Mouse (Mus musculus) heart, adult 11 months (tissue): Measurements from ENCODE around the gene Etl4.
A peak's percentile ranks its signal among the peaks of the same experiment; 100 is the strongest.
"Not testable (repeated sequence)": the region's sequence is repeated elsewhere in the genome, so short reads cannot be mapped to it uniquely, and the experiment has no call there.

Source experiments
- DNase-seq: peaks from one replicate; pipeline ENCODE4 v3.0.0; 2022

Etl4 gene

DNA sequence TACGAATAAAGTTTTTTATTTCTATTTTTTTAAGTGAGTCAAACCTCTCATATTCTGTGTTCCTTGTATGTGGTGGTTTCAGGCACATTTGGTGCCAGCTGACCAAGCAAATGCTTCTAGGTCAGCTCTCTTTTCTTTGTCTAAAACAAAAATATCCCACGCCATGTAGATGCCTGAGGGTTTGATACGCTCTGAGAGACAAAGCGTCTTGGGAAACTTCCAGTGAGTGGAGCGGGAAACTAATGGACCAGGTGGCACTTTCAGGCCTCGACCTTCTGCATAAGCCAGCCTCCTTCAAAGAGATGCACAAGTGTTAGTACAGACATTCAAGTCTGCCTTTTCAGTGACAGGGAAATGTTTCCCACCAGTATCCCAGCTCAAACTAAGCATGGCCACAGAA, 426.6 kb downstream of the Etl4 start:
- DNase-seq: no peak

DNA sequence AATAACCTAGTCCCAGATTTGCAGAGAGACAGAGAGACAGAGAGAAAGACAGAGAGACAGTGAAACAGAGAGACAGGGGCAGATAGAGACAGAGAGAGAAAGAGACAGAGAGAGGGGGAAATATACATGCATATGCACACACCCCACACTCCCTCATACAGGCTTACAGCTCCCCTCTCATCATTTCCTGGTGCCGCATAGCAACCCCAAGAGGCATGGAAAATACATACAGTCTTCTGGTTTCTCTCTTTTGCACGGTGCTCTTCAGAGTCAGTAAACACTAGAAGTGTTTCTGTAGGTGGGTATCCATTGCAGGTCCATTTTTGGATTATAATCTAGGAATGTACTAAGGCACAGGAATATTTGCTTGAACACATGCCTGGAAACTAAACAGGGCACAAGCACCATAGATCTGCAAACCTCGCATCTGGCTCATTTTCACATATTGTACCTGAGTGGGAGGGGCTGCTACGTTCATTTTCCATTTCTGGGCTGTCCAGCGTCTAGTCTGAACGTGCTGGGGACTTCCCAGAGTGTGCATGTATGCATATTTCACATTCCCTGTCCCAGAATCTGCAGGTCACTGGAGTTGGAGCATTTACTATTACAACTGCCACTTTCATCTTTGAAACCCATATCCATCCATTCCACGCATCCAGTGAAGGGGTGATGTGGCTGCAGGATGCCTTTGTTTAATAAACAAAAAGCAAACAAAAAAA, 429.6 kb downstream of the Etl4 start:
- no peak for DNase-seq

DNA sequence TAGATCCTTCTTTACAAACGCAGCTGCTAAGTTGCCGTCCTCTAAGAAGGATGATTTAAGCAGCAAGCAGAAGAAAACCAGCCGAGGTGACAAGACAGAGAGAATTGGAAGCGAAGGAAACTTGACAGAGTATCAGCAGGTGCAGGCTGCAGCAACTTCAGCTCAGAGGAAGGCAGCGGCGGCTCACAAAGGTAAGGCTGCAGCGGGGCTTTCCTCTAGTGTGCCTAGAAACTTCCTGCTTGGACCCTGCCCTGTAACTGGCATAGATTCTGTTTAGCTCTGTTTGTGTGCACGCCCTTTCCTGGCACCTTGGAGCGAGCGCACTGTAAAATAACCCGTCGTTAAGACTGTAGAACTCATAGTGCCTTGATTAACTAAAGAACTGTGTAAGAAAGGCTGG, 430.3 kb downstream of the Etl4 start:
- DNase-seq: no peak

DNA sequence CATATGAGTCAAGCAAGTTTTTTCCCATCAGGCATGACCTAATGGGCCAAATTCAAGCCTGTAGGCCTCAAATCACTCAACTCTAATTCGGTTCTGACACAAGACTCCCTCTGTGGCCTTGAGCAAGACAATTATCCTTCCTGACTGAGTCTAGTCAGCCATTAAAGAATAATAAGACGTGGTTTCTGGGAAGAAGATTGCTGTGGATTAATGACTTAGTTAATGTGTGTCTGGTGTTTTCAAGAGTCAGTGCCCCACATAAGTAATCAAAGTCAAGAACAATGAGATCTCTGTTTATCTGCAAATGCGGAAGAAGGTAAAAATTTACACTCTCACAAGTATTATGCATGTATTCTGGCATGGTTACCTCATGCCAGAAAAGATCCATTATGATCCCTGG, 437.3 kb downstream of the Etl4 start:
- no peak for DNase-seq

DNA sequence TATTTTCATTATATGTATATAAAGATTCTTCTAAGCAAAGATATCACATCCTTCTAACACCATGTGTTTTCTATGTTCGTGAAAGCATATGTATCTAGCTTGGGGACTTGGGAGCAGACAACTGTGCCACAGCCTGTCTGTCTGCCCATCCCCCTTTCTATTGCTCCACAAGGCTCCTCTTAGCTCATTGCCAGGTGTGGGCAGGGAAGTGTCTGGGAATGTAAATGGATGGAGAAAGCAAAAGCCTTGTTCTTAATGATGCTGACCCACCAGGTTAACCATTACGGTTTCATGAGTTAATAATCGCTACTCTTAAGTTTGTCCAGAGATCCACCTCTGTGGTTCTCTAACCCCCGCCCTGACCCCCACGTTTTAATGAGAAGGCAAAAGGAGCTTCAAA, 439.7 kb downstream of the Etl4 start:
- no peak for DNase-seq

DNA sequence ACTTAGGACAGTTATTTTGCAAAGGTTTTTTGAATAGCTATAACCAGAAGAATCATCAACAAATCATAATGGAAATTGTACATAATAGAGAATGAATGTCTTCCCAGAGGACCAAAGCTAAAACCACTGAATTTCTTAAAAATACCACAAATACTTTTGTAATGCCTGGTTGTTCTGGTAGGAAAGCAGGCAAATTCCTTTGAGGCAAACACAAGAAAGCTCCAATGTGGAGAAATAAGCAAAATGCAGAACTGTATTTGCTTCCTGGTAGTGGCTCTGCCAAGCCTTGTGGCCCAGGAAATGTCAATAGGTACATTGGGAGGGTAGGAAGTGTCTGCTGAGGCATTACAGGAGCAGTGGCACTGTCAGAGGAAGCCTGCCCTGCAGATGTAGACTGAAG, 443.2 kb downstream of the Etl4 start:
- DNase-seq: no peak

DNA sequence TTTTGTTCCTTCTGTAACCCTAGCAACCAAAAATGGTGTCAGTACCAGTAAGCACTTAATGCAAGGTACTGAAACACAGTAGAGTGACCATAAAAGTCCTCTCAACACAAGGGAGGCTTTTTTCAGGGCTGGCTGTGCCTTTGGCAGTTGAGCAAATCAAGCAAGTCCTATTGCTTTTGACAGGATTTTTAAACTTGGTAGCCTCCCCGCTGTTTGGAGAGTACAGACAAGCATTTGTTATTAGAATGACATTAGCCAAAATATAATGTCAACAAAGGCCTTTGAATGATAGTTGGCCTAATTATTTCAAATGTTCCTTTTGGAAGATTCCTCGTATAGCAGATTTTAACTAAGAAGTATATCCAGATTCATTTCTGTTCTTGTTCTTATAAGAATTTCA, 467.4 kb downstream of the Etl4 start:
- no peak for DNase-seq

DNA sequence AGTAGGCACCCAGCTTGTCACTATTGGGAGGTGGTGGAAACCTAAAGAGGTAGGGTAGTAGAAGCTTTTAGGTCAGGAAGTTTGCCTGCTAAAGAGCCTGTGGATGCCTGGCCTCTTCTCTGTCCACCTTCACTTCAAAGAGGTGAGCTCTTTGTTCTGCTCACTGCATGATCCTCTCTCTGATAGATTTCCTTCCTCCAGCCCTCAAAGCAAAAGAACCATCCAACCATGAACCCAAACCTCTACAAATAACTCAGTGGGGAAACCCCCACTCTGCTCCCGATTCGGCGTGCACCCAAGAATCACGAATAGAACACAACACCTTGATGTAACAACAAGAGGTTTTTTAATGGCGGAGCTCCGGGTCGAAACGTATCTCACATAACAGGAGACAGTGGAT, 471.3 kb downstream of the Etl4 start:
- DNase-seq: not testable (repeated sequence)

DNA sequence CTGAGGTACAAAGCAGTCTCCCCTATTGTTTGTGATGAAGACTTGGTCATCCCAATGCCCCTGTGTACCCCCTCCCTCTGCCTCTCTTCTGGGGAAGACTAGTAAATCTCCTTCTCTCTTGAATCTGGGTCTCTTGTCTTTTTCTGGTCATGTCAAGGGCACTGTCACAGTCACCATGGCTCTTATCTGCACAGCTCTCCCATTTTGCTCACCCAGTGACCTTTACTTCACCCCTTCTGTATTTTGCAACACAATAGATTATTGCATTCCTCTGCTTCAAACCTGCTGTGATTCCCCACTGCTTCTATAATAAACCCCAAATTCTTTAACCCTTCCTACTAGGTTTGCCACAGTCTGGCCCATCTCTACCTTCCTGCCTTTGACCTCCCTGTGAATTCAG, 484.5 kb downstream of the Etl4 start:
- no peak for DNase-seq

DNA sequence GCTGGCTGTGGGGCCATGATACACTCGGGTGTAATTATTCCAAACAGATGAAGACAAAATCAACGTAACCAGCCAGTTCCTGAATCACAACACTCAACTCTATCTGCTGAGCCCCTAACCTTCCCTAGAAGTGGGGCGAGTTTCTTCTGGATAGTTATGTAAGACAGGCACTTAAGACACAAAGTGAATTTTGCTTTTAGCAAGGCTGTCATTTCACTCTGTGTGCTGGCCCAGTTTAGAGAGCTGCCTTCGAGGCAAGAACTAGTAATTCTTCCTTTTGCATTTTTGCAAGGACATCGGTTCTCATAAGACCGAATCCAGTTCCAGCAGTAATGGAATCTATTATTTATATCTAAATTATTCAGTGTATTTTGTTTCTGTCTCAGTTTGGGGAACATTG, 487.4 kb downstream of the Etl4 start:
- DNase-seq: no peak

DNA sequence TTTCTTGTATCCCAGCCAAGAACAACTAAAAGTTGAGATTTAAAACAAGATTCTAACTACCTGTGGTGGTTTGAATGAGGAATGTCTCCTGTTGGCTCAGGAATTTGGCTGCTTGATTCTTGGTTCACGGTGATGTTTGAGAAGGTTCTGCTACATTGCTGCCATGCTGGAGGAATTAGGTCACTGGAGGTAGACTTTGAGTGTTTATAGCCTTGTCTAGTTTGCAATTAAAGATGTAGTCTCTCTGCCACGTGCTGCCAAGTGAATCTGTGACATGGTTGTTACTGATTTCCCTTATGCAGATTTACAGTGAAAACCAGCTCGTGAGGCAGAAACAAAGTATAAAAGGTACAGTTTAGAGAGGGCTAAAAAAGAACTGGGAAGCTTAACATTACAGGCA, 491.0 kb downstream of the Etl4 start:
- no peak for DNase-seq

DNA sequence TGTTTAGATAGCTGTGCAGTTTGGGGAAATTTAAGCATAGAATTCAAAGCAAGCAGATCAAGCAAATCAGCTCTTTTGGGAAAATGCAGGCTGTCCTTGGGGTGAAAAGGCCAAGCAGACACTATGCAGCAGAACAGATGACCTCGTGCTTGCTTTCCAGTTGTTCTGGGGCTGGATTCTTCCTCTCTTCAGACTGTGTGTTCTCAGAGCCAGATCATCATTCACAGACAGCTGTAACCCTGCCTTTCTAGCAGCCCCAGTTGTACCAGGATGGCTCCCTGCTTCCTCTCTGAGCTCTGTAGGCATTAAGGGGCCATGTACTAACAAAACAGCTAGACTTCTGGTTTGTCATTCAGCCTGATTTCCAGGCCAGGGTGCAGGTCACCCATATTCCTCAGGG, 494.8 kb downstream of the Etl4 start:
- no peak for DNase-seq

DNA sequence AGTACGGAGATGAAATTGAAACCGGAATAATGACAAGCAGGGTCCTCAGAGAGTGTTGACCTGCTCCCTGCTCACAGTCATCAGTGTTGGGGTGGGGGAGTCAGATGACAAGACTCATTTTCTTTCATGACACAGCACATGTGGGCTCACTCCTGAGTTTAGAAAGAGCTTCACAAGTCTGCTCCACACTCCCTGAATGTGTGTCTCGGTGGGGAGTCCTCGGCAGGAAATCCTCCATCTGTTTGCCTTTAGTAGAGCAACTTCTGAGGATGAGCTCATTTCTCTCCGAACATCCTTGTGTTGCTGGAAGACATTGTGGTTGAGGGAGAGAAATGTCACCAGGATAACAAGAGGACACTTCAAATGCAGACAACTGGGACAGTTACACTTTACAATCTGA, 497.5 kb downstream of the Etl4 start:
- no peak for DNase-seq

DNA sequence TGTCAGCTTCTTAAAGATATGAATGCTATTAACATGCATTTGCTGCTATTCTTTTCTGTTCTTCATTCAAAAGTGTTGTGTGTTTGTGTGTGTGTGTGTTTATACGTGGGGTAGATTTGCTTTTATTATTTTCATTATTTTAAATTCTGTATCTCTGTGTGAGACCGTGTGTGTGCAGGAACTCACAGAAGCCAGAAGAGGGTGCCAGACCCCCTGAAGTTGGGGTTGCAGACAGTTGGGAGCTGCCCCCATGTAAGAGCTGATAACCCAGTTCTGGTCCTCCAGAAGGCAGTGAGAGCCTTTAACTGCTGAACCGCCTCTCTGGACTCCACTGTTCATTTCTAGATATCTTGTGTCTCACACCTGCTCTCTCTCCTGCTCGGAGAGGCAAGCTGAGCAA, 505.3 kb downstream of the Etl4 start:
- peak; percentile 30 for DNase-seq

DNA sequence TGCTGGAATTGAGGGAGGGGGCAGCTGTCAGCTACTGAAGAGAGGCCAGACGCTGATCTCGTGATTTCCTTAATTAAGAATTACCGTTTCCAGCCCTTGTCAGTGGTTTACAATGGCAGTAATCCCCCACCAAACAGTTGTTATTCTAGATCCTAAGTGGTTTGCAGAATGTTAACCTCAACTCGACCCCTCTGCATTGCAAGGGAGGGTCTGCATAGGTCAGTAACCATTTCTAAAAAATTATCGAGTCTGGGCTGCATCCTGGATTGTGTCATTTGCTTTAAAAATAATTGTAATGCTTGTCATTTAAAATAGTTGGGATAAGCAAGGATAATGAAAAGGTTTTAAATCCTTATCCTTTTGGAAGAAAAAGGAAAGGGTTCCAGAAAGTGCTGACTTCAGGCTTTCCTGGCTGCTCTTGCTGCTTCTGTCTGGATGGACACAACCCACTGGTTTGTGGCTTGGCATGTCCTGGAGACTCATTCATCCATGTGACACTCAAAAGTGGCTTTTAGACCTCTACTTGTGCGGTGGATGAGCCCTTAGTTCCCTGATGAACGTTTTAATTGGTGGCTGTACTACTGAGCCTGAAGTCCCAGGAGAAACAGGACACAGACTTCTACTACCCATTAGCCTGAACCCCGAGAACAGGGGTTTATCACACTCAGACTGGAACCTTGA, 507.5 kb downstream of the Etl4 start:
- no peak for DNase-seq

DNA sequence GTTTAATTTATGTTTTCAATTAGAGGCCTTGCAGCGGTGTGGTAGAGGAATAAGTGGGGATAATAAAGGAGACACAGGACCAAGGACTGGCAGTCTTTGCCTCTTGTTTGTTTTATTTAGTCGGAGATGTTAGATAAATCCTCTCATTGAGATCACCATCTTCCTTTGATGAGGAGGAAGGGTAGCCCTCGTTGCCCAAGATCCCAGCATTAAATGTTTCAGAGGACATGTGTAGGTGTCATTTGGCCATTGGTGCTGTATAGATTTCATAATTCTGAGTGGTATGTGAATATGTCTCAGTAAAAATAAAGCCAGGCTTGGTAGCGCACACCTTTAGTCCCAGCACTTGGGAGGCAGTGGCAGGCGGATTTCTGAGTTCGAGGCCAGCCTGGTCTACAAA, 508.4 kb downstream of the Etl4 start:
- no peak for DNase-seq

DNA sequence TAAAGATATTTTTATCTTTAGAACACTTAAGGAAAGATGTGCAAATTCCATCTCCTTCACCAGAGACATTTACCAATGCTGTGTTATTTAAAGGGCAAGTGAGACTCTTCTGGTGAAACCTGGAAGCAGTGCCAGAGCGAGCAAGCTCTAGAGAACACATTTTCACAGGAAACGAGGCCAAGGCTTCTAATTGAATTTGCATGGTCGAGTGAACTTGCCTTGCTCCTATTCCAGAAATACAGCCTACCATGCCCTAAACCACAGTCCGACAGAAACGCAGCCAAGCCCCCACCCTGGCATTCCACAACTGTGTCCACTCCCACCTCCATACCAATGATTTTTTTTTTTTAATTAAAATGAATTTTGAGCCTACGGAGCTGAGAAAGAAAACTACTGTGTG, 510.4 kb downstream of the Etl4 start:
- no peak for DNase-seq

DNA sequence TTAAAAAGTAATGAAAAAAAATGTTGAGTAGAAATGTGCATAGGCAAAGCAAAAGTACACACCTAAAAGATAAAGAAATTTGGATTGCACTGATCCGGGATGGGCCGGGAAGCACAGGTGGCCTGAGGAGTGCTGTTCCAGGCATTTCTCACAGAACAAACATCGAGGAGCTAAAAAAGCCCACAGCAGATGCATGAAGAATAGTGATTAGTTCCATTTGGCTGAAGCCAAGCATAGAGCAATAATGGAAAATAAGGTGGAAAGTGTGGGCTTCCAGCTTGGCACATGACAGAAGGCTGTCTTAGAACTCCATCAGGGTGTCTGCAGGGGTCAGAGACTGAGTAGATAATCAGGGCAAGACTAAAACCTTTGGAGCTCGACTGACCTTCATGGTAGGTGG, 512.7 kb downstream of the Etl4 start:
- DNase-seq: no peak

DNA sequence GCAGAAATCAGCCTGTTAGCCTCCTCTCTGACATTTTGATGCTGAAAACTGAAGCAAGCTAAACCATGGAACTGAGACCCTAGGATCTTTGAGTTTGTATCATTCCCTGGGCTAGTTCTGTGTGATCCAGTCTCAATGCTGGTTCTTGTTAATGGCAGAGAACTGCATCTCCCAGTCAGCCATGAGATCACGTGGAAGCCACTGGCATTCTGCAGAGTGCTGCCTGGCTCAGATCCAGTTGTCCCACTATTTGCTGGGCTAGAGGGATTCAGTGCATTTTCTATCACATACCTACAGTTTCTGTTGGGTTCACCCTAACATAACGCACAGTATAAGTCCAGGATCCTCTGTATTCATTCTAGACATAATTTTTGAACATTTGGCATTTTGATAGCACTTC, 524.1 kb downstream of the Etl4 start:
- DNase-seq: peak; percentile 64

DNA sequence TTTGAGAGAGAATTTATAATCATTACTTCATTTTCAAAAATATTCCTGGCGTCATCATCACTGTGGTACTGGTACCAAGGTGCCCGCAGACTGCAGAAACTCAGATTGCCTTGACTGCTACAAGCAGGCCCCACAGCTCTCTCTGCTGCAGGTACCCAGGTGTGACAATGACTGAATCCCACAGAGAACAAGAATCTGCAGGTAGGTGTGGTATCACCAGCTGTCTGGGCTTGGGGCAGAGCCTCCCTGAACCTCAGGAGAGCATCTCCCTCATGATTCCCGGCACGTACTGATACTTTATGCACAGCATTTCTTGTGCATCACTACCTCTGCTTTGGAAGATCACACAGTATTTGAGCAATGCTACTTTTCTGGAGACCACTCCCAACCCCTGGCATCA, 526.0 kb downstream of the Etl4 start:
- DNase-seq: peak; percentile 40

DNA sequence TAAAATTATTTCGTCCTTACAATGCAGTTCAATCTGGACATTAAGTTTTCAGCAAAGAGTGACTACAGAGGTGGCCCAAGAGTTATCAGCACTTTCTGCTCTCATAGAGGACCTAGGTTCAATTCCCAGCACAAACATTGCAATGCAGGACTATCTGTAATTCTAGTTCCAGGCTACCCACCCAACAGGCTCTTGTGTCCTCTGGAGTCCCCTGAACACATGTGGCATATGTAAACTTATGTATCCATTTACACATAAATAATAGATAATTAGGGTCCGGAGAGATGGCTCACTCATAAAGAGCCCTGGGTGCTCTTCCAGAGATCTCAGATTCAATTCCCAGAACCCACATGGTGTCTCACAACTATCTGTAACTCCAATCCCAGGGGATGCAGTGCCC, 533.2 kb downstream of the Etl4 start:
- peak; percentile 61 for DNase-seq

DNA sequence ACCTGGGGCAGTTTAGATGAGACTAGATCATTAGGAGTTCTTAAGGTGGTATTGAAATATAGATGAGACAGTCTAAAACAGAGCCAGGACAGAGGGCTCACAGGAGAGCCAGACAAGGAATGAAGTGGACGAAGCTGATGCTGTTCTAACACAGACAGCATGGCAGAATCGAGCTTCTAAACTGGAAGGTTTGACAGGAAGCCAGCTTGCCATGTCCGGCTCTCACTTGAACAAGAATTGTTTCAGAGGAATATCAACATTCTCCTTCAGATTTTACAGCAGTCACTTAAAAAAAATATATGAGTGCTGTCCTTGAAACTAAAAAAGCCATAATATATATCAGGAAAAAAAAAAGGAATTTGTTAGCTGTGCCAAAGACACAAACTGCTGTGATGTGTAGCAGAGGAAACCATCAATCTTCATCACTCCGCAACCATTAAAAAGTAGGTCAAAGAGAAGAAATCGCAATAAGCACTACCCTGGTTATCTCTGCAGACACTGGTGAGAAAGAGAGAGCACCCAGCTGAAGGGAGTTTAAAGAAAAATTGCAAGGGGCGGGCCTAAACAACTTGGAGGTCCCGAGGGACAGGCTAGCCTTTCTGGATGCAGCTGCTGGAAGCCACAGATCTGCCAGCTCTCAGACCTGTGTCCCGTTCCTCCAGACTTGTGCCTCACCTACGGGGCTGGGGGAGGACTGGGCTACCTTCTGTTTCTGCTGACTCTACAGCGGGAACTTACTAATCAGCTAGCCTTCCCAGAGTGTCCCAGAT, 534.3 kb downstream of the Etl4 start:
- DNase-seq: peak; percentile 23

DNA sequence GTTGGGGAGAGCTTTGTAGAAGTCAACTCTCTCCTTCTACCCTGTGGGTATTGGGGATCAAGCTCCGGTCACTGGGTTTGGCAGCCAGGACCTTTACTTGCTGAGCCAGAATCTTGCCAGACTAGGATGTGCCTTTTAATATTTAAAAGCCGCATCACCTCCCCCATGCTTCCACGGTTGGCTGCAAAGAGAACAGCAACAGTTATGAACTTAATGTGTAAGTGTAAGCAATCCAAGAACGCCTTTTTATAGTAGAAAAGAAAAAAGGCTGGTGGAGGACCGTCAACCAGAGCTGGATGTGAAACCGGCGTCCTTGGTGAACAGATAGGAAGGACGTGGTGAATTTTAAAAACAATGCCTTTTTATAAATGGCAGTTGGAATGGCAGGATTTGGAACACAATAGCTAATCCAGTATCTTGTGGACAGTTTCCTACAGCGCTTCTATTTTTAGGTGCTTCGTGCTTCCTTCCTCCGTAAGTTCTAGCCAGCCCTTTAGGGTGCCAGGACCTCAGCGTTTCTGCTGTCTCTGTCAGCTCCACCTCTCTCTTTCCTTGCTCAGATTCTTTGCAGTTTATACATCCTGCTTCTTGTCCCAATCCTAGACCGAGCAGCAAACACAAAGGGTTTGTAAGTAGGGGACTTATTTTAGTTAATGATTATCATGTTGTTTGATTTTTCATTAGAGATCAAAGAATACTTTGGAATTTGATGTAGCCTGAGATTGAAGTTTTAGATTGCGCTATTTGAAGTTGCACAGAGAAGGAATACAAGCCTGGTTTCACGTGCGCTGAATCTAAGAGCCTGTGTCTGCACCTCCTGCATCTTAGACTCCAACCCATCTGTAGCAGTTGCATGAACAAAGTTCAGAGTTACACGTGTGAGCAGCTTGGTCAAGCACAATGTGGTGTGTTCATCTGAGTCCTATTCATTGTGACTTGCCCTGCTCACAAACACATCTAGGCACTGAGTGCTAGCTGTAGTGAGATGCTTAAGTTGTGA, 535.9 kb downstream of the Etl4 start:
- peak; percentile 95 for DNase-seq
